Mouse (Mus musculus) hindbrain, embryonic 16.5 days (tissue): ENCODE measurements at regions not wholly inside any gene's neighbourhood (a gene's known extent, or its start where the extent isn't known, plus 50 kb on each side); places are given as distances from the start of the nearest gene placed in this dataset.
A peak's percentile ranks its signal among the peaks of the same experiment; 100 is the strongest.

Experiments used
- ATAC-seq: fragments of 200-750 bp; cut with Nextera tagmentation; 2 replicates; pipeline ENCODE4 v1.8.0; 2017; ENCODE audit warnings: moderate TSS enrichment, moderate library complexity
- H3K27ac ChIP-seq: fragments of 300-500 bp; sonication (generic); 2 replicates; pipeline ENCODE4 v1.5.1; 2014; ENCODE audit warnings: low read depth, mild to moderate bottlenecking, control low read depth, low read length, moderate library complexity
- H3K27me3 ChIP-seq: fragments of 300-500 bp; sonication (generic); replicated peaks from 2 replicates; pipeline ENCODE4 v1.6.1; 2014; ENCODE audit warnings: low read length; ENCODE audit not compliant: control insufficient read depth, insufficient read depth
- H3K36me3 ChIP-seq: fragments of 300-500 bp; sonication (generic); 2 replicates; pipeline ENCODE4 v1.6.1; 2014; ENCODE audit warnings: mild to moderate bottlenecking, low read length, moderate library complexity, mixed read lengths; ENCODE audit not compliant: control insufficient read depth, insufficient read depth
- H3K4me1 ChIP-seq: fragments of 300-500 bp; sonication (generic); 2 replicates; pipeline ENCODE4 v1.6.1; 2014; ENCODE audit warnings: low read depth, low read length; ENCODE audit not compliant: control insufficient read depth, insufficient read depth
- H3K4me2 ChIP-seq: fragments of 300-500 bp; sonication (generic); 2 replicates; pipeline ENCODE4 v1.6.1; 2014; ENCODE audit warnings: mild to moderate bottlenecking, low read length, control low read depth, moderate library complexity
- H3K4me3 ChIP-seq: fragments of 300-500 bp; sonication (generic); 2 replicates; pipeline ENCODE4 v1.5.1; 2014; ENCODE audit warnings: mild to moderate bottlenecking, low read length, control low read depth, moderate library complexity
- H3K9ac ChIP-seq: fragments of 300-500 bp; sonication (generic); 2 replicates; pipeline ENCODE4 v1.6.1; 2014; ENCODE audit warnings: low read depth, mild to moderate bottlenecking, control low read depth, low read length, moderate library complexity
- H3K9me3 ChIP-seq: fragments of 300-500 bp; sonication (generic); 2 replicates; pipeline ENCODE4 v1.6.1; 2014; ENCODE audit warnings: mild to moderate bottlenecking, low read length, moderate library complexity; ENCODE audit not compliant: control insufficient read depth
- WGBS: fragments of 180-500 bp; shearing (Covaris S2); extraction: QIAGEN DNeasy Blood & Tissue Kit; methylation state at CpG from one replicate; pipeline ENCODE4 v1.1.7; 2014; 5-methylcytosine and 5-hydroxymethylcytosine counted together

GRCm38 (mm10) chr1:193644506-193644905 is 274.4 kb upstream of the Camk1g start:
- 80% methylated on average over 2 of the region's 2 CpGs for whole genome bisulfite sequencing
- no peaks in the 10 kb centered on the region for H3K4me1 ChIP-seq
- no peak for ATAC-seq

GRCm38 (mm10) chr1:193636451-193636850 is 266.4 kb upstream of the Camk1g start:
- Histone ChIP-seq H3K4me2 (no peak overlapping the region), H3K9me3 (no peaks in the 10 kb centered on the region), H3K27me3 (no peaks in the 10 kb centered on the region), H3K27ac (no peak overlapping the region), H3K4me3 (no peak overlapping the region), H3K36me3 (no peaks in the 10 kb centered on the region), H3K4me1 (no peaks in the 10 kb centered on the region), H3K9ac (no peak overlapping the region)
- no peak for ATAC-seq
- WGBS, result 86% methylated on average over 5 of the region's 5 CpGs

More at GRCm38 (mm10) chr1:193644506-193644905, 274.4 kb upstream of the Camk1g start:
- Histone ChIP-seq H3K27me3 (no peaks in the 10 kb centered on the region), H3K9ac (no peak overlapping the region), H3K36me3 (no peaks in the 10 kb centered on the region), H3K9me3 (no peaks in the 10 kb centered on the region), H3K27ac (no peak overlapping the region), H3K4me3 (no peak overlapping the region), H3K4me2 (no peak overlapping the region)

- no peaks in the 10 kb centered on the region for H3K9me3 ChIP-seq
- 88% methylated on average over 2 of the region's 2 CpGs for WGBS
- no peak overlapping the region for H3K9ac ChIP-seq
- no peak overlapping the region for H3K27ac ChIP-seq
- no peak overlapping the region for H3K4me2 ChIP-seq
- H3K27me3 ChIP-seq, result no peaks in the 10 kb centered on the region
- no peaks in the 10 kb centered on the region for H3K36me3 ChIP-seq
- H3K4me3 ChIP-seq, result no peak overlapping the region
- peaks cover 1% of the 10 kb centered on the region for H3K4me1 ChIP-seq
- ATAC-seq, result no peak
Observed at GRCm38 (mm10) chr1:193632115-193632514, 262.0 kb upstream of the Camk1g start.

GRCm38 (mm10) chr1:193629887-193630286 is 259.8 kb upstream of the Camk1g start:
- Histone ChIP-seq H3K36me3 (no peaks in the 10 kb centered on the region), H3K9me3 (no peaks in the 10 kb centered on the region), H3K27ac (no peak overlapping the region), H3K4me3 (no peak overlapping the region), H3K4me2 (no peak overlapping the region), H3K4me1 (peaks cover 5% of the 10 kb centered on the region), H3K27me3 (no peaks in the 10 kb centered on the region), H3K9ac (no peak overlapping the region)
- no peak for ATAC-seq
- WGBS, result 66% methylated on average over 2 of the region's 2 CpGs

GRCm38 (mm10) chr1:193626924-193627849 is 257.1 kb upstream of the Camk1g start:
- Histone ChIP-seq H3K9me3 (no peaks in the 10 kb centered on the region), H3K27me3 (no peaks in the 10 kb centered on the region), H3K4me2 (0 out of 2 replicates have a peak overlapping the region, but pooled peaks have one; percentile 22), H3K4me3 (no peak overlapping the region), H3K27ac (0 out of 2 replicates have a peak overlapping the region, but pooled peaks have one; percentile 8), H3K9ac (no peak overlapping the region), H3K4me1 (peaks cover 5% of the 10 kb centered on the region), H3K36me3 (no peaks in the 10 kb centered on the region)
- ATAC-seq, result peak; percentile 81
- WGBS, result 52% methylated on average over 16 of the region's 16 CpGs

- H3K9me3 ChIP-seq, result no peaks in the 10 kb centered on the region
- WGBS, result 35% methylated on average over 9 of the region's 9 CpGs
- no peak overlapping the region for H3K4me3 ChIP-seq
- H3K36me3 ChIP-seq, result no peaks in the 10 kb centered on the region
- H3K27ac ChIP-seq, result no peak overlapping the region
- peaks cover 5% of the 10 kb centered on the region for H3K4me1 ChIP-seq
- H3K9ac ChIP-seq, result no peak overlapping the region
- H3K27me3 ChIP-seq, result no peaks in the 10 kb centered on the region
- H3K4me2 ChIP-seq, result no peak overlapping the region
- no peak for ATAC-seq
Observed at GRCm38 (mm10) chr1:193625101-193625956, 255.2 kb upstream of the Camk1g start.

- H3K4me3 ChIP-seq, result no peak overlapping the region
- H3K36me3 ChIP-seq, result no peaks in the 10 kb centered on the region
- 79% methylated on average over 3 of the region's 3 CpGs for WGBS
- ATAC-seq, result no peak
- H3K27ac ChIP-seq, result no peak overlapping the region
- H3K27me3 ChIP-seq, result no peaks in the 10 kb centered on the region
- H3K9me3 ChIP-seq, result no peaks in the 10 kb centered on the region
- no peak overlapping the region for H3K9ac ChIP-seq
- peaks cover 7% of the 10 kb centered on the region for H3K4me1 ChIP-seq
- no peak overlapping the region for H3K4me2 ChIP-seq
Observed at GRCm38 (mm10) chr1:193623571-193623970, 253.5 kb upstream of the Camk1g start.

GRCm38 (mm10) chr1:193618250-193618649 is 248.2 kb upstream of the Camk1g start:
- 53% methylated on average over 8 of the region's 8 CpGs for WGBS
- H3K4me3 ChIP-seq, result no peak overlapping the region
- 0 out of 2 replicates have a peak, but pooled peaks have one; percentile 27 for ATAC-seq
- no peaks in the 10 kb centered on the region for H3K9me3 ChIP-seq
- no peak overlapping the region for H3K9ac ChIP-seq
- H3K4me1 ChIP-seq, result peaks cover 5% of the 10 kb centered on the region; the same call in 1 of the 2 replicates
- H3K36me3 ChIP-seq, result no peaks in the 10 kb centered on the region
- no peaks in the 10 kb centered on the region for H3K27me3 ChIP-seq
- H3K27ac ChIP-seq, result no peak overlapping the region
- H3K4me2 ChIP-seq, result no peak overlapping the region

- H3K36me3 ChIP-seq, result no peaks in the 10 kb centered on the region
- ATAC-seq, result peak; percentile 68
- peaks cover 3% of the 10 kb centered on the region; the same call in 1 of the 2 replicates for H3K4me1 ChIP-seq
- no peaks in the 10 kb centered on the region for H3K9me3 ChIP-seq
- no peak overlapping the region for H3K9ac ChIP-seq
- no peaks in the 10 kb centered on the region for H3K27me3 ChIP-seq
- no peak overlapping the region for H3K27ac ChIP-seq
- 67% methylated on average over 4 of the region's 4 CpGs for WGBS
- no peak overlapping the region for H3K4me3 ChIP-seq
- H3K4me2 ChIP-seq, result no peak overlapping the region
Observed at GRCm38 (mm10) chr1:193610471-193610870, 240.4 kb upstream of the Camk1g start.
